Mouse (Mus musculus): ENCODE measurements around the gene Plppr5. TPM values are rescaled to one million over a fixed set of nuclear protein-coding genes. Genes with fewer than 3 reads are reported as not detected.

The Plppr5 gene
- polyA plus RNA-seq, 1 experiment from 2014 or later: 0.53 TPM

- ATAC-seq (ENCODE audit: insufficient number of reproducible peaks, low FRiP score, low TSS enrichment, low read depth): no peak
- Histone ChIP-seq H3K9ac (no peak overlapping the region), H3K4me2 (replicated peaks) (no peak overlapping the region), H3K4me3 (replicated peaks) (no peak overlapping the region), H3K9me3 (replicated peaks) (no peaks in the 10 kb centered on the region), H3K27ac (replicated peaks) (no peak overlapping the region), H3K27me3 (no peaks in the 10 kb centered on the region), H3K4me1 (no peaks in the 10 kb centered on the region), H3K36me3 (no peaks in the 10 kb centered on the region)
- 75% methylated on average over 5 of the region's 5 CpGs for WGBS
Observed at GRCm38 (mm10) chr3:117611453-117611852, 36.8 kb downstream of the Plppr5 start.

DNA sequence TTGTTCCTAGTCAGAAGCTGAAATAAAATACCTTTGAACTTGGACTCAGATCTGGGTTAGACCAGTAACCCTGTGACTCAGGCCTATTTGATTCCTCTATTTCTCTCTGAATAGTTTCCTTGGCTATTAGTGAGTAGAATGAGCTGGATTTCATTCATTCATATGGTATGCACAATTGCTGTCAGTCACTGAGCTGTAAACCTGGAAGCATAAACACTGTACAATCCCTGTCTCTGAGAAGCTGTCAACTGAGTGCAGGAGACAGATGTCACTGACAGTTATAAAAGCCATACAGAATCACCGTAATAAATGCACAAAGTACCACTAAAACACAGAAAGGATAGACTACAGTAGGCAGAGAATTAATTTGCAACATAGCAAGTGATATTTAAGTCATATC, 40.2 kb downstream of the Plppr5 start:
- no peaks in the 10 kb centered on the region for H3K9me3 ChIP-seq (replicated peaks)
- H3K36me3 ChIP-seq: no peaks in the 10 kb centered on the region
- WGBS: 59% methylated on average over 1 of the region's 1 CpGs
- H3K4me2 ChIP-seq (replicated peaks): no peak overlapping the region
- H3K27ac ChIP-seq (replicated peaks): no peak overlapping the region
- H3K4me1 ChIP-seq: no peaks in the 10 kb centered on the region
- no peaks in the 10 kb centered on the region for H3K27me3 ChIP-seq
- H3K4me3 ChIP-seq (replicated peaks): no peak overlapping the region
- H3K9ac ChIP-seq: no peak overlapping the region
- ATAC-seq (ENCODE audit: insufficient number of reproducible peaks, low FRiP score, low TSS enrichment, low read depth): no peak

GRCm38 (mm10) chr3:117625257-117626001, 50.8 kb downstream of the Plppr5 start:
- 93% methylated on average over 13 of the region's 13 CpGs for WGBS
- H3K36me3 ChIP-seq: no peaks in the 10 kb centered on the region

GRCm38 (mm10) chr3:117628799-117629198, 54.2 kb downstream of the Plppr5 start:
- Histone ChIP-seq H3K36me3 (no peaks in the 10 kb centered on the region), H3K27me3 (no peaks in the 10 kb centered on the region), H3K9me3 (replicated peaks) (no peaks in the 10 kb centered on the region), H3K4me2 (replicated peaks) (no peak overlapping the region), H3K9ac (no peak overlapping the region), H3K27ac (replicated peaks) (no peak overlapping the region), H3K4me3 (replicated peaks) (no peak overlapping the region), H3K4me1 (no peaks in the 10 kb centered on the region)
- ATAC-seq (ENCODE audit: insufficient number of reproducible peaks, low FRiP score, low TSS enrichment, low read depth): no peak
- WGBS: 60% methylated on average over 3 of the region's 3 CpGs

More at GRCm38 (mm10) chr3:117625257-117626001, 50.8 kb downstream of the Plppr5 start:
- Histone ChIP-seq H3K9ac (no peak overlapping the region), H3K4me3 (replicated peaks) (no peak overlapping the region), H3K4me2 (replicated peaks) (no peak overlapping the region), H3K27ac (replicated peaks) (no peak overlapping the region), H3K27me3 (no peaks in the 10 kb centered on the region), H3K4me1 (no peaks in the 10 kb centered on the region), H3K9me3 (replicated peaks) (no peaks in the 10 kb centered on the region)
- no peak for ATAC-seq (ENCODE audit: insufficient number of reproducible peaks, low FRiP score, low TSS enrichment, low read depth)

DNA sequence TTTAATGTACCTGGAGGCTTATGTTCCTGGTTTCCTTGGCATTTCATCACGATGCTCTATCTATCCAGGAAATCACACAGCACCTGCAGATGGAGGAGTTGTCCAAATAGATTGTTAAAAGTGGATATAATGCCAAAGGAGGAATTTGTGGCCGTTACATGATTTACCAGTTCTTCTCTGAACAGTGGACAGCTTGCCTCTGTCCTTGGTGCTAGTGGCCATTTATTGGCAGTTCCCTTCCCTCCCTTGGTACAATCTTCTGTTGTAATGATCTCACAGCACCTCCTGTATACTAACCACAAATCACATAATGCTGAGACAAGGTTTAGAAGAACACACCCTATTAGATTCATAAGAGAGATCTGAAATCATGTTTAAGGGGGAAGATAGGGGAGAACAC, 55.7 kb downstream of the Plppr5 start:
- WGBS: 36% methylated on average over 2 of the region's 2 CpGs

DNA sequence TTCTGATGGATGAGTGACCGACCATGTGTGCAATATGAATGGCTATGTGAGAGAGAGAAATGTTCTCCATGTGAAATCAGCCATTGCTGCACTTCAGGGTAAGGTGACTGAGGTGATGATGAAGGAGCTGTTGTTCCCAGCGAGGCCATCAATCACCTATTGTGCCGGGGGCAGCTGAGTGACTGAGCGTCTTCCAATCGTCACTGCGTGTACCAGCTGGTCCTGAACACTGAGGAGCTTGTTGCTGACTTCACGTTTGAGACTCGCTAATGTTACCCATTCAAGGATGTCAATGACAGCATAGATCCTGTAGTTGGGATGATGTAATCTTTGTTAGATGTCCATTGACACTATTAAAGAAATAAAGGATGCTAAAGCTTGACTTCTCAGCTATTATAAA, 74.0 kb downstream of the Plppr5 start:
- H3K4me1 ChIP-seq: no peaks in the 10 kb centered on the region
- H3K4me3 ChIP-seq (replicated peaks): no peak overlapping the region
- no peak overlapping the region for H3K27ac ChIP-seq (replicated peaks)
- no peaks in the 10 kb centered on the region for H3K9me3 ChIP-seq (replicated peaks)
- no peak overlapping the region for H3K9ac ChIP-seq
- H3K4me2 ChIP-seq (replicated peaks): no peak overlapping the region
- no peaks in the 10 kb centered on the region for H3K27me3 ChIP-seq
- H3K36me3 ChIP-seq: no peaks in the 10 kb centered on the region
- 53% methylated on average over 8 of the region's 8 CpGs for WGBS
- ATAC-seq (ENCODE audit: insufficient number of reproducible peaks, low FRiP score, low TSS enrichment, low read depth): no peak

More for the DNA sequence above, 55.7 kb downstream of the Plppr5 start:
- no peak overlapping the region for H3K9ac ChIP-seq
- H3K27me3 ChIP-seq: no peaks in the 10 kb centered on the region
- no peaks in the 10 kb centered on the region for H3K4me1 ChIP-seq
- no peaks in the 10 kb centered on the region for H3K36me3 ChIP-seq
- H3K4me2 ChIP-seq (replicated peaks): no peak overlapping the region
- no peak for ATAC-seq (ENCODE audit: insufficient number of reproducible peaks, low FRiP score, low TSS enrichment, low read depth)
- H3K9me3 ChIP-seq (replicated peaks): no peaks in the 10 kb centered on the region
- H3K27ac ChIP-seq (replicated peaks): no peak overlapping the region
- no peak overlapping the region for H3K4me3 ChIP-seq (replicated peaks)

DNA sequence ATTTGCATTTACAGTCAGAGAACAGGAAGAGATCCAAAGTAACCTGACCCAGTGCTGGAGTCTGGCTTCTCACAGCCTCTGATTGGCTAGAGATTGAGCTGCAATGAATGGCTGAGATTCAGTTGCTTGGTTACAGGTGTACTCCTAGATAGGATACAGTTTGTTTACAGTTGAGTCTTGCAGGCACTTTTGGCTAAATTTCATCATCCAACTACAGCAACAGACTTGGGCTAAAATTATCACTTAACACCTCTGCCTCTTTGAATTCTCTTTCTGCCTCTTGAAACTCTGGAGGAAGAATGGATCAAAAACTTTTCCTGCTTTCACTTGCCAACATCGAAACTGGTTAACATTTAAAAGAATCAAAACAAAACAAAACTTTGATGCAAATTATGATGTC, 89.7 kb downstream of the Plppr5 start:
- WGBS: 85% methylated on average over 1 of the region's 1 CpGs
- H3K9me3 ChIP-seq (replicated peaks): no peaks in the 10 kb centered on the region
- H3K27ac ChIP-seq (replicated peaks): no peak overlapping the region
- H3K27me3 ChIP-seq: no peaks in the 10 kb centered on the region
- H3K4me2 ChIP-seq (replicated peaks): no peak overlapping the region
- H3K4me1 ChIP-seq: no peaks in the 10 kb centered on the region
- H3K4me3 ChIP-seq (replicated peaks): no peak overlapping the region
- no peaks in the 10 kb centered on the region for H3K36me3 ChIP-seq
- H3K9ac ChIP-seq: no peak overlapping the region
- no peak for ATAC-seq (ENCODE audit: insufficient number of reproducible peaks, low FRiP score, low TSS enrichment, low read depth)

DNA sequence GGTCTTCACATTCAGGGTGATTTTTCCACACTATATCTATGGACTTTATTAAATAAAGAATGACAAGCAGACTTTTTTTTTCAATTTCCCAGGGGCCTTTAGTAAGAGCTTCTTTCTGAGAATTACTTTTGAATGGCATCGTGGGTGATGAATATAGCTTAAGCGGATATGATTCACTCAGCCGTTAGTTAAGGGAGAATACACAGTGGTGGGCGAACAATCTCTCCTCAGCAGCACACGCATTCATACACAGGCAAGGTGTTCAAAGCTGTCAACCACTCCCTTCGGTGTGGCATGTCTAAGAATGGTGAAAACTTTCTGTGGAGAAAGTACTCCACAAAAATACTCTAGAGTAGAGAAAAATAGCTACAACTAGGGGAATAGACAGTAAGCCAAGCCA, 104.6 kb downstream of the Plppr5 start:
- no peak overlapping the region for H3K27ac ChIP-seq (replicated peaks)
- WGBS: 88% methylated on average over 6 of the region's 6 CpGs
- H3K4me3 ChIP-seq (replicated peaks): no peak overlapping the region
- no peak for ATAC-seq (ENCODE audit: insufficient number of reproducible peaks, low FRiP score, low TSS enrichment, low read depth)
- no peaks in the 10 kb centered on the region for H3K9me3 ChIP-seq (replicated peaks)
- no peaks in the 10 kb centered on the region for H3K27me3 ChIP-seq
- no peak overlapping the region for H3K4me2 ChIP-seq (replicated peaks)
- H3K9ac ChIP-seq: no peak overlapping the region
- no peaks in the 10 kb centered on the region for H3K4me1 ChIP-seq
- H3K36me3 ChIP-seq: no peaks in the 10 kb centered on the region

DNA sequence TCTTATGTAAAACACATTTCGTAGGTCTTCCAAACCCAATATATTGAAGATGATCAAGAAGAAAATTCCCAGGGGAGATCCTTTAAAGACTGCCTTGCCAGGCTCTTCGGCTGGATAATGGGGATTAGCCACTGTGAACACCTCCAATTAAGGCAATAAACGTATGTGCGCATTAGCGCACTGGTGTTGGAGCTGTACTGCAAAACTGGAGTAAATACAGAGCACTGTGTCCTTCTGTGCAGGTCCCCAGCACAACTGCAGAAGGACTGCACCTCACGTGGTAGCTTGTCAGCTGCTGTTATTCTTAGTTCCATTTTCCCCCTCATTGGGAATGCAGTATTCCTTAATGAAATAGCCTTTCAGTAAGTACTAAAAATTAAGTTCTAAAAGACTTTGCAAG, 110.0 kb downstream of the Plppr5 start:
- Histone ChIP-seq H3K9me3 (replicated peaks) (no peaks in the 10 kb centered on the region), H3K4me2 (replicated peaks) (no peak overlapping the region), H3K9ac (no peak overlapping the region), H3K36me3 (no peaks in the 10 kb centered on the region), H3K27ac (replicated peaks) (no peak overlapping the region), H3K27me3 (no peaks in the 10 kb centered on the region), H3K4me3 (replicated peaks) (no peak overlapping the region), H3K4me1 (no peaks in the 10 kb centered on the region)
- WGBS: 76% methylated on average over 6 of the region's 6 CpGs
- no peak for ATAC-seq (ENCODE audit: insufficient number of reproducible peaks, low FRiP score, low TSS enrichment, low read depth)

DNA sequence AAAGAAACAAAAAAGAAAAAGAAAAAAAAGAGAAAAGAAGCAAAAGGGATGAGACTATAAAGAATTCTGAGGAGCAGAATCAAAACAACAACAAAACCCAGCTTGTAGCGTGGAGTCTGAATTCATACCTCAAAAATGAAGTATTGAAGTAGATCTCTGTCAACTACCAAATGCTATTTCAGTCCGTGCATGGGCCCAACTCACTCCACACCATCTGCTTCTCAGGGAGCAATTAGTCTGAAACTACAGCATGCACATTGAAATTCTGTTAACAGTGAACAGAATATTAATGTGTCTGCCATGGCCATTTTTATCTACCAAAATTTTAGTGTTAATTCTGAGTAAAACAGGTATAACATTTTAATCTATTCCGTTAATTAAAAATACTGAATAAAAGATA, 111.4 kb downstream of the Plppr5 start:
- Histone ChIP-seq H3K4me1 (no peaks in the 10 kb centered on the region), H3K27me3 (no peaks in the 10 kb centered on the region), H3K27ac (replicated peaks) (no peak overlapping the region), H3K4me2 (replicated peaks) (no peak overlapping the region), H3K9me3 (replicated peaks) (no peaks in the 10 kb centered on the region), H3K36me3 (no peaks in the 10 kb centered on the region), H3K4me3 (replicated peaks) (no peak overlapping the region), H3K9ac (no peak overlapping the region)
- no peak for ATAC-seq (ENCODE audit: insufficient number of reproducible peaks, low FRiP score, low TSS enrichment, low read depth)
- WGBS: 81% methylated on average over 3 of the region's 3 CpGs

- no peak overlapping the region for H3K9ac ChIP-seq
- no peaks in the 10 kb centered on the region for H3K27me3 ChIP-seq
- H3K4me3 ChIP-seq (replicated peaks): no peak overlapping the region
- ATAC-seq (ENCODE audit: insufficient number of reproducible peaks, low FRiP score, low TSS enrichment, low read depth): no peak
- H3K27ac ChIP-seq (replicated peaks): no peak overlapping the region
- WGBS: 84% methylated on average over 7 of the region's 7 CpGs
- H3K4me1 ChIP-seq: no peaks in the 10 kb centered on the region
- no peaks in the 10 kb centered on the region for H3K9me3 ChIP-seq (replicated peaks)
- no peaks in the 10 kb centered on the region for H3K36me3 ChIP-seq
- no peak overlapping the region for H3K4me2 ChIP-seq (replicated peaks)
Observed at GRCm38 (mm10) chr3:117686648-117687047, 112.0 kb downstream of the Plppr5 start.

DNA sequence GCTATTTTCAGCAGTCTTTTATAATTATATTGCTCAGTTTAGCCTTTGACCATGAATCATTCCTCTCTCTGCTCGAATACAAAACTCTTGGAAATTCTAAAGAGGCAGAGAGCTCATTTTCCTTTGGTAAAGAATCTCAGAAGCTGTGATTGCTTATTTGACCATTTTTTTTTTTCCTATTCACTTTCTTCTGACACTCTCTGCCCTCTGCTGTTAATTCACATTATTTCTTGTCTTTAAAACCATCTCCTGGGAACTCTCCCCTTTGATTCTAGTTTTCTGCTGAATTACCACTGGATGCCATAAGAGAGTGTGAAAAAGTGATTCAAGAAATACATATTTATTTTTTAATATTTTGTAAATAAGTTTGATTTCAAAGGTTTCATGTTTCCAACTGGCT, 120.1 kb downstream of the Plppr5 start:
- WGBS: 58% methylated on average over 1 of the region's 1 CpGs
- Histone ChIP-seq H3K27me3 (no peaks in the 10 kb centered on the region), H3K4me2 (replicated peaks) (no peak overlapping the region), H3K4me3 (replicated peaks) (no peak overlapping the region), H3K9me3 (replicated peaks) (no peaks in the 10 kb centered on the region), H3K4me1 (no peaks in the 10 kb centered on the region), H3K36me3 (no peaks in the 10 kb centered on the region), H3K9ac (no peak overlapping the region), H3K27ac (replicated peaks) (no peak overlapping the region)
- no peak for ATAC-seq (ENCODE audit: insufficient number of reproducible peaks, low FRiP score, low TSS enrichment, low read depth)
